Mouse (Mus musculus) heart, postnatal 36 days (tissue): ENCODE data around the gene Phxr2. TPM values are rescaled to one million over a fixed set of nuclear protein-coding genes. Genes with fewer than 3 reads are reported as not detected.
A peak's percentile ranks its signal among the peaks of the same experiment; 100 is the strongest.
"Not testable (repeated sequence)": the region's sequence is repeated elsewhere in the genome, so short reads cannot be mapped to it uniquely, and the experiment has no call there.

Source experiments
- DNase-seq, 2 experiments: peaks; one replicate each; pipeline ENCODE4 v3.0.0; 2021 to 2022
- intact Hi-C: fragments of 180-260 bp; cut with DNase I; formaldehyde crosslinking; loops from one replicate; pipeline ENCODE4 v1.15.1; 2025
- total RNA-seq, 2 experiments: library from RNA; stranded (reverse); gene quantifications; 2 replicates each; pipeline ENCODE4 v1.2.3; 2021

The Phxr2 gene
- total RNA-seq = not detected

DNA sequence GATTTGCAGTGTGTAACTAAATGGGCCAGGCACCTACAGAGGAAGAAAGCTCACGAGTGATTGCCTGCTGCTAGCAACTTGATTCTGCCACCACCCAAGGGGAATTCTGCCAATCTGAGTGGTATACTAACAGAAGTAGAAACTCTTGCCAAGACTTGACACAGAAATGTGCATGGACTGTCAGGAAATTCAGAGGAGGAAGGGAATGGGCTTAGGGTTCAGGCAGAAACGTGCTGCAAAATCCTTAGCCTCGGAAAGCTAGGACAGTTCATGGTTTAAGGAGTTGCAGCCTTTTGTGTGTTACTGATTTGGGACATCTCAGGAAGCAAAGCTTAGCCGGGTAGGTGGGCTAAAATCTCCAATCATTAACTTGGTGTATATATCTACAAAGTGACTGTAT is at the start of gene Phxr2:
TSS of gene Phxr2 (minus strand) at position 101 of the 400 bp plus-strand sequence.
- DNase-seq = no peak
- intact Hi-C loops = no loop called here

DNA sequence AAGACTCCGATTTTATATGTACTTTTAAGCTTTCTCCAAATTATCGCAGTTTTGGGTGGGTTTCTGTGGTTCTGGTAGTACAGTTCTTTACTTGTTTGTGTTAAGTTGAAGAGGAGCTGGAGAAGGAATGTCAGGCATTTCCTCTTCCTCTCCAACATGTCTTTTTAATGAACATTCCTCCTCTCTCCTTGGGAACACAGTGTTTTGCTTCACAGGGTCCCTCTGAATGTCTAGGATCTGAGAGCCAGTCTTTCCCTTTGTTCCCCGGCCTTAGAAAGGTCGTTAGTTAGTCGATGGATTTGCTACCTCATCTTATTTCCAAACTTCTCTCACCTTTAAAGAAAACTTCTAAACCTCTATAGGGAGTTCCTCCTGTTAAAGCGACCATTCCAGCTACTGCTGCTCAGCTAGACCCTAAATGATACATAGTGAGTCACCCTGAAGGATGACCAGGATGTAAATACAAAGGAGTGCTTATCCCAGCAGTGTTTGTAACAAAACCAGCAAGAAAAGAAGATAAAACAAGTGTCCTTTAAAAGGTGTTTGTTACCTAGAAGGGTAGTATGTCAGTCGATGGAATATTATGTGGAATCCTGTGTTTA is 46.9 kb upstream of the Phxr2 start:
- no peak for DNase-seq
- intact Hi-C loops = loop anchor here (5.0 kb wide), 1 partner anchor 159 kb away; no protein-coding TSS in a partner anchor

DNA sequence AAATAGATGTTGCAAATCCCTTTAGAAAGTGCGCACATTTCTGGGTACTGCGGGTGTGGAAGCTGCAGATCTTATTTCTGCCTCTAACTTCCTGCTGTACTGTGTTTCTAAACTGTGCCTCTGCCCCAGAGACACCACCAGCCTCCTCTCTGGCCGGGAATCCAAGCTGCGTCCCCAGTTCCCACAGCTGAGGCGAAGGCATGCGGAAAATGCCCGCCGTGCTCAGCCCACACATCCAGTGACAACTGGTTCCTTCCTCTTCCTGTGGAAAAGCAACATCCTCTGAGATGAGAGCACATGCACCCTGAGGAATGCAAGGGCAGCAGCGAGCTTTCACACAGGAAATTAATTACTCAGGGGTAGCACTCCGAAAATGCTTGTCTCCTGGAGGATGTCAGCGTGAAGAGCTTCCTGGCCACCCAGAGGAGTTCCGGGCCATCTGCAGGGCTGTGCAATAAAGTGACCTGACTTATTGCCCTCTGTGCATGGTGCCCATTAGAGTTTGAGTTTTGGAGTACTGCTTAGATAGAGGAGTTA is 45.9 kb upstream of the Phxr2 start:
- intact Hi-C loops = loop anchor here (5.0 kb wide), 1 partner anchor 160 kb away; no protein-coding TSS in a partner anchor
- DNase-seq = peak; percentile 53 to 59

DNA sequence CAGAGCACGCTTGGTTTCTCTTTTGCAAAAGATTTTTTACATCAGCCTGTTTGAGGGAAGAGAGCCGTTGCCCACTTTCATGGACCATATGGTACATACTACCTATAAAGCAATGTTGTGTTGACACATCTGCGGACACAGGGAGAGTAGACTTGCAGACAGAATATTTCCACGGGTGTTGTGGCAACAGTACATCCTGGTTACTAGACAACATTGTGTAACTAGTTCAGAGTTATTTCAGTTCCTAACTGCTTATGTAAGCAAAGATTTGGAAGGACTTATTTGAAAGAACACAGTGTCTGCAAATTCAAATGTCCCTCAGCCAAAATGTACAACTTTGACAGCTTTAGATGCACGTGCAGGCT is 43.6 kb upstream of the Phxr2 start:
- intact Hi-C loops = loop anchor here (2.0 to 5.0 kb wide), 3 partner anchors 93 to 297 kb away; partner anchors contain the start of gene Dusp6
- peak in 1 of 2 experiments; percentile 39 for DNase-seq

DNA sequence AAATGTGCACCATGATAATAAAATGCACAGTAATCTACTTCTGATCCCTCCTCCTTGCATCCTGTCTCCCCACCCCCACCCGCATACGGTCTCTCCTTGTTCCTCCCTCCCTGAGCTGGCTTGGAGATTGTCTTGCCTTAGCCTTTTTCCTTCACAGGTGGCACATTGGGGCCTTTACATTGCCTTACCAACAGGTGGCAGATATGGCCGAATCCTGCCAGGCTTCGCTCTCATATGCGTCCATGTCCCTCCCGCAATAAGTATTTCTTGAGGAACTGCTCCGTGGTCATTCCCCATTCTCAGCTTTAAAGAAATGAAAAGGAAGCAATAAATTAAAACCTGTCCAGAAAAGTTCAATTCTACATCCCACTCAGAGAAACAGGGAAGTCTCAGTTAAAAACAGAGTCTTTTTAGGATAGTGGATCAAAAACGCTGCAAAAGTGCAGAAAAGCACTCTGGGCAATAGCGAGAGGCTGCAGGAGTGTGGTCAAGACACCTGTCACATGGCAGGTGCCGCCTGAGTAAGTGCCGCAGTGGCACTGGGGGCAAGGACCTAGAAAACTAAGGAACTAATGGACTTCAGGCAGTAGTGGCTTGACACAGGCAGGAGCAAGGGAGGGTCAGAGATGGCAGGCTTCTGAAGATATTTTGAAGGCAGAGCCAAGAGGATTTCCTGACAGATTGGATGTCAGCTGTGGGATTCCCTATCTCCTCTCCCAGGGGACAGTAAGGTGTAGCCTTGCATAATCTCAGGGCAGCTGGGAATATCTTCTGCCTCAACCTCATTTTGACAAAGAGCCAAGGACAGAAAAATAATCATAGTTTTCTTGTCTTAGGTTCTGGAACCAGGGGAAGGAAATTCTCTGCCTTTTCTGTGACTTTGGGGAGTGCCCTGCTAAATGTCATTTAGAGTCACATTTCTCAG is 43.0 kb upstream of the Phxr2 start:
- intact Hi-C loops = loop anchor here (2.0 kb wide), 2 partner anchors 94 to 298 kb away; partner anchors contain the start of gene Dusp6
- DNase-seq = peak; percentile 28 to 72

DNA sequence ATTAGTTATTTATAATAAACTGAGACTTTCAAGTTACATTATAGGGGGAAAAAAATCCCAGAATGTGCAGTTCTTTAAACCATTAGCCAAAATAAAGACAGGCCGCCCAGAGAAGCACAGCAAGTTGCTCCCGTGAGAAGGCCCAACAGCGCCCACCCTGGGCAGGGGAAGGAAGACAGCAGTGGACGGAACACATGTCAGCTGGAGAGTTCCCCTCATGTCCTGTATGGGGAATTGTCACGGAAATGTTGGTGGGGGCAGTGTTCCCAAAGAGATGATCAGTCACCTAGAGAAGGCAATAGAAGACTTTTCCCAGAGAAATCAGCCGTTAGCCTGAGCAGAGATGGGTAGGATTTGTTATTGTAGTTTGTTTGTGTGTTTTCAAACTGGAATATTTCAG is 42.3 kb upstream of the Phxr2 start:
- intact Hi-C loops = loop anchor here (2.0 kb wide), 2 partner anchors 94 to 298 kb away; partner anchors contain the start of gene Dusp6
- DNase-seq = peak; percentile 11 to 32

DNA sequence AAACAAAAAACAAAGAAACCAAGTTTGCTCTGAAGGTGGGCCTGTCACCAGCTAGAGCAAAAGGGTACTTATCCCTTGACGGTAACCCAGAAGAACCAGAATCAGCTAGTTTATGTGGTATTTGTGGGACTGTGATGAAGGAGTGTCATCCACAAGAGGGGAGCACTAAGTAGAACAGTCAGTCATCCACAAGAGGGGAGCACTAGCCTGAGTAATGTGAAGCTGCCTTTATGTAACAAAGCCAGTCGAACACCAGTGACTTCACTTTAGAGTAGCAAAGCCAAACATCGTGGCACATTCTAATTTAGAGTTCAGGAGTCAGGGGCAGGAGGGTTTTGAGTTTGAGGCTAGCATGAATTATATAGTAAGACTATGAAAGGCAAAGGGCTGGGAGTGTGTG is 40.3 kb upstream of the Phxr2 start:
- intact Hi-C loops = no loop called here
- peak in 1 of 2 experiments; percentile 22 for DNase-seq

DNA sequence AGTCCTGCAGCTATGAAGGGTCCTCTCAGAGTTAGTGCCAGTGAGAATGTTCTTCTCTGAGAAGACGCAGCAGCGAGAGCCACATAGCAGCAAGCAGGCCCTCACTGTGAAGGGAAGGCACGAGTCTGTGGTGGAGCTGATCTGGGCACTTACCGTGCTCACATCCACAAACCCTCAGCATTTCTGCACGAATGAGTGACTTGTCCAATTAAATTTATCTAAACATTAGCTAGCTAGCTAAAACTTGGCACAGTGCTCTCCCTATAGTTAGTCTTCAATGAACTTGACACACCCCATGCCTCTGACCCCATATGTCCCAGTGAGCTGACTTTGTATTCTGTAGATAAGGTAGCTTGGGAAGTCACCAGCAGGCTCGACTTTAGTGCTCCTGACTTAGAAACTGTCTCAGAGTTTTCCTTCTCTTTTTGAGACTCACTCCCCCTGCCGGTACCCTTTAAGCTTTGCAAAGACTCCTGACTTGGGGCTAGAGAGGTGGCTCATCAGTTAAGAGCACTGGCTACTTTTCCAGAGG is 39.7 kb upstream of the Phxr2 start:
- intact Hi-C loops = loop anchor here (1.0 to 2.0 kb wide), 3 partner anchors 247 to 411 kb away; no protein-coding TSS in a partner anchor
- DNase-seq = peak in 1 of 2 experiments; percentile 14

DNA sequence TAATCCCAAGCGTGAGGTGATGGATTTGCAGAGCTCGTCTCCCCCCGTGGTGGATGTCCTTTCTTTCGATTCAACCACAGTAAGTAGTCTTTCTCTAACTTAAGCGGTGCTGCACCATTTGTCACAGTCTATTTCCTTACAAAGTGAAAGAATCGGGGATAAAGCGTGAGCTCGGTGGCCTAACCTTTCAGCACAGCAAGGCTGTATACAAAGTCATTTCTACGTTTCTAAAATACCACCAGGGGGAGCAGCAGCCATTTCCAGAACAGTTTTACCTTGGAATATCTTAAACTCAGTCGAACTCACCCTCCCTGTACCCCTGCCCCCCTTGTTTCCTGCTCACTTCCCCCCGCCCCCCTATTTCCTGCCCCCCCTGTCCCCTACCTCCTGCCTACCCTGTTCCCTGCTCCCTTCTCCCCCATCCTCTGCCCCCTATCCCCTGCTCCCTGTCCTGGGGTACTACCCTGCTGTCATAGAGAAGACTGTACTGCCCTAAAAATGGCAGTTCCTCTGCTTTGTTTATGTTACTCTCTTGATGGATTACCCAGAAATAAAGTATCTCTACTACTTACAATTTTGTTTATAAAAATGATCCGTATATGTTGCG is 38.8 kb upstream of the Phxr2 start:
- intact Hi-C loops = loop anchor here (1.0 to 2.0 kb wide), 3 partner anchors 248 to 412 kb away; no protein-coding TSS in a partner anchor
- DNase-seq = peak in 1 of 2 experiments; percentile 23

DNA sequence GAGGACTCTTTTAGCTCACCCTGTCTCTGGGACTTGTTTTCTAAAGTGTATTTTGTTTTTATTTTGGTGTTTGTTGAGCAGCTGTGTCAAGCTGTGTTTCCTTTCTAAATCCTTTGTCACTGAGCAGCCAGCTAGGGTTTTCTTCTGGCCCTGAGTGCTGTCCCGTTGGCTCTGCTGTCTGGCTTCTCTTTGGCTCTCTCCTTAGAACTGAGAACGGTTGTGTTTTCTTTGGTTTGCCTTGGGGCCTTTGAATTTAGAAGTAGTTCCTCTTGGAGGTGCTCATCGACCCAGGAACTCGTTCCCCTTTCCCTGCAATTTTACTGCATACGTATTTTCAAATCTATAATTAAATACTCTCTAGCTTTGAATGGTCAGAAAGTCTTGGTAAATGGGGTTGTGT is 36.9 kb upstream of the Phxr2 start:
- no peak for DNase-seq
- intact Hi-C loops = no loop called here

DNA sequence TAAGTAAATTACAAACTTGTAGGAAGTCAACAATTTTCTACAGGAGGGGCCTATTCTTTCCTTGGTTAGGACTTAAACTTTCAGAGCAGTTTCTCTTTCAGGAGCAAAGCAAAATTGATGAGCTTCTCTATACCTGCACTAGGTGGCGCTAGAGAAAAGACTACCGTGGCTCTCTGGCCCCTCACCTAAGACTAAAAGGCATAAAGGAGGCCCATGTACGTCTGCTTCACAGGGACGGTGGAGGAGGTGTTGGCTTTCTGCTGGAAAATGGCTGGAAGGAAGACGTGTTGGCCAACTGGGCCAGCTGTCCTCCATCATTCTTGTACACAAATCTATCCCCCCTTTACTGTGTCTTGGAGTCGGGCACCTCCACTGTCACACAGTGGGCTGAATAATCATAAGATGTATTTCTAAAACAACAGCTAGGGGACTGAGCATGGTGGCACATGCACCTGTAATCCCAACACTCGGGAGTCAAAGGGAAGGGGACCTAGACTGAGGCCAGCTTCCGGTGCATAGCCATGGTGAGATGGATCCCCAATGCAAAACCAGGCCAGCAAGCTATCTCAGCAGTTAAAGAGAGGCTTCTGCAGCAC is 36.0 kb upstream of the Phxr2 start:
- peak; percentile 31 to 36 for DNase-seq
- intact Hi-C loops = loop anchor here (1.0 kb wide), 1 partner anchor 453 kb away; no protein-coding TSS in a partner anchor

DNA sequence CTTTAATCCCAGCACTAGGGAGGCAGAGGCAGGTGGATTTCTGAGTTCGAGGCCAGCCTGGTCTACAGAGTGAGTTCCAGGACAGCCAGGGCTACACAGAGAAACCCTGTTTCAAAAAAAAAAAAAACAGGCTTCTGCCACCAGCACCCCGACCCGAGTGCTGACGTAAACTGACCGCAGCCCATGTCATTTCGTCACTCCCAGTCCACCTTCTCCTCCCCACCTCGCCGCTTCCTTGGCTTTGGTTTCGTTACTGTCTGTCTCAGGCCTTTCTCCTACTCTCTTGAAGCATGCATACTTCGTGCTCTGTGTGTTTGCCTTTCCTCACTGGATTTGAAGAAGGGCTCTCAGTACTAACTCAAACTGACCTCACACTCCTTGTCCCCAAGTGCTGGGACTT is 31.6 kb upstream of the Phxr2 start:
- DNase-seq, intact Hi-C loops: not testable (repeated sequence)

DNA sequence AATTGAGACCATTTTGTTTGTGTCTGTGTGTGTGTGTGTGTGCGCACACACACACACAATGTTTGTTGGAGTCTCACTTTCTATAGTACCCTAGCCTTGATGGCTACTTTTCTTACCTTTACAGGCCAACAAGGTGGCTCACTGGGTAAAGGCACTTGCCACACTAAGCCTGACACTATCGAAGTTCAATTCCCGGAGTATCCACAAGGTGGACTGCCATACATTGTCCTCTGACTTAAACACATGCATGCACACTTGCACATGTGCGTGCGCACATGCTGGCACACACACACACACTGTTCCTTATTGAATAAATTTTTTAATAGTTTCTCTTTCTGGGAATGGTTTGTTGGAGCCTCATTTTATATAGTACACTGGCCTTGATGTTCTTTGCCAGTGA is 30.7 kb upstream of the Phxr2 start:
- intact Hi-C loops = no loop called here
- no peak for DNase-seq

DNA sequence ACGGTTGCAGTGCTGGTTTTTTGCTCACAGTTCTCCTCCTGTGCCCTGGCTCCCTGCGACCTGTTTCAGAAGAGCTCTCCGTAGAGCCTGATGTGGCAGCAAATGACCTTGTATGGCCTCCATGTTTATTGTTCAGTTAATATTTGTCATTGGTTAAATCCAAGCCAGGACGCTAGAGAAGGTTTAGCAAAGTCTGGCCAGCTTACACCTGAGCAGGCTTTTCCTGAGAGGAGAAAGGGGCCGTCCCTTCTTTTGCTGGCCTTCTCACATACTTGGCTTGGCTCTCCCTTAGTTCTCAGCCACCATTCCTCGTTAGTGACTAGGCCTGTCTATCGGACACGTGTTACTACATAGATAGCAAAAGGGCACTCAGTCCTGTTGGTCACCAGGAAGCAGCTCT is 28.5 kb upstream of the Phxr2 start:
- DNase-seq = no peak
- intact Hi-C loops = no loop called here

DNA sequence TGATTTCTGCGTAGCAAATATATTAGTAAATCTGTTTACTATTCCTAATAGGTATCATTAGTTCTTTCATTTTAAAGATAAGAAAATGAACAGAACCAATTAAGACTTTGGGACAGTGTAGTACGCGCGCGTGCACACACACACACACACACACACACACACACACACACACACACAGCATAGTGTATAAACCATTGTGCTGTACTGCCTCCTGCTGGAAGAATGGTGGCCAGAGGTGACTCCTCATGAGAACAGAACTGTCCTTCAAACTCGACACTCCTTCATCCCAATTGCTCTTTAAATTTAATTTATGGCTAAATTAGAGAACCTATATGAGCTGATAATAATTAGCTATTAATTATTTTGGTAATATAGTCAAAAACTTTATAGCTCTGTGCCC is 25.9 kb upstream of the Phxr2 start:
- intact Hi-C loops = loop anchor here (2.0 kb wide), 1 partner anchor 55 kb away; no protein-coding TSS in a partner anchor

DNA sequence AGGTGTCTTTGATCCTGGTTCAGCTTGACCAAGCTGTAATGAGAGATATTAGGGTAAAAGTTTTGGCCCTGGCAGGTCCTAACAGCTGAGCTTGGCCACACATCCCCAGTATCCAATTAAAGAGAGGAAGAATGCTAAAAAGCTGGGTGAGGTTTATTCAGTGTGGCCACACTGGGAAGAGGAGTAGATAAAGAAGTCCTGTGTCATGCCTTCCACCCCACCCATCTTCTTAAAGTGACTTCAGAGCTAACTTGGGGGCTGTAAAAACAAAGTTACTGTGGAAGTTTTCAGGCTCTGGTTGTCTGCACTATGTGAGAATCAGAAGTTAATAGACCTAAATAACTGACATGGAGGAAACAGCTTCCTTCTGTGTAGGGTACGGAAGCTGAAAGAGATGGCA is 25.5 kb upstream of the Phxr2 start:
- no peak for DNase-seq
- intact Hi-C loops = no loop called here

More for the DNA sequence above, 25.9 kb upstream of the Phxr2 start:
- DNase-seq = no peak

DNA sequence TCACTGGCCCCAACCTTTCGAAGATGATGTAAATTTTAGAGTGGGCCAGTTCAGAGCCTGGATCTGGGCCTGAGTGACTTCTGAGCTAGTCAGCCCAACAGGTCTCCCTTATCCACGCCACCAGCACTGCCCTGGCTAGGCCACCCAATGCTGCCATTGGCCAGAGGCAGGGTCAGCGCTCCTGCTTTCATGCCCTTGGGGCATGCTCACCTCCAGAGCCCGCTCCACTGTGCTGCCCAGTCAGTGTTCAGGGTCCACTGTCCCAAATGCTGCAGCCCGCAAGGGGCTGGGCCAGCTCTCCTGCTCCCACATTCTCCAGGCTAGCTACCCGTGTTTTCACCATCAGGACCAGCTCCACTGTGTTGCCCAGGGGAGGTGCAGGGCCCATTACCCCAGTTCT is 23.9 kb upstream of the Phxr2 start:
- intact Hi-C loops = no loop called here
- no peak for DNase-seq

DNA sequence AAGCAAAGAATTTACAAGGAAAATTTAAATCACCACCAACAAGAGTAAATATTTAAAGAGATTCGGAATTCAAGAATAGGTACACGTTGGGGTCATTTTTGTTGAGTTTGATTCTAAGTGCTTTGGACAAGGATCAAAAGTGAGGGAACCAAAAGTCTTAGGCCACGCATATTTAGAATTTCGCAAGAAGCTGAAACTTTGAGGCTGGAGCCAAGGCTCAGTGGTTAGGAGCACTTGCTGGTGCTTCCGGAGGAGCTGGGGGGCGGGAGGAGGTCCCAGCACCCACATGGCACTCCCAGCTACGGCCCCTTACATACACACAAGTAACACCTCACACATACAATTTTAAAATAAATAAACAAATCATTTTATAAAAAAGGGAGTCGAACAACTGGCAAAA is 20.5 kb upstream of the Phxr2 start:
- DNase-seq = no peak
- intact Hi-C loops = no loop called here

DNA sequence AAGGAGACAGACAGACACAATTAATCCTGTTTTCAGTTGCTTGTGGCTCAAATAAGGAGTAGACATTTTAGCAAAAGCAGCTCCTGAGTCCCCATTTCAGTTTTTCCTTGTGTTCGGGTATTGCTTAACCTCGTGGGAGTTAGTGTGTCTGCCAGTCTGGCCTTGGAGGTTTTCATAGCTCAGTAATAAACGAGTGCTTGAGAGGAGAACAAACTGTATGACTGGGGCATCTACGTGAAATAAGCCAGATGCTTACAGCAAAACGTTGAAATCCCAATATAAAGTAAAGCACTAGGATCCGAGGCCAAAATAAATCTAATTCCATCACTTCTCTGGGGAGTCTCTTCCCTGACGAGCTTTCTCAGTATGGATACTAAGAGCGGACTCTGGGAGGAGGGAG is 19.5 kb upstream of the Phxr2 start:
- intact Hi-C loops = no loop called here
- no peak for DNase-seq

DNA sequence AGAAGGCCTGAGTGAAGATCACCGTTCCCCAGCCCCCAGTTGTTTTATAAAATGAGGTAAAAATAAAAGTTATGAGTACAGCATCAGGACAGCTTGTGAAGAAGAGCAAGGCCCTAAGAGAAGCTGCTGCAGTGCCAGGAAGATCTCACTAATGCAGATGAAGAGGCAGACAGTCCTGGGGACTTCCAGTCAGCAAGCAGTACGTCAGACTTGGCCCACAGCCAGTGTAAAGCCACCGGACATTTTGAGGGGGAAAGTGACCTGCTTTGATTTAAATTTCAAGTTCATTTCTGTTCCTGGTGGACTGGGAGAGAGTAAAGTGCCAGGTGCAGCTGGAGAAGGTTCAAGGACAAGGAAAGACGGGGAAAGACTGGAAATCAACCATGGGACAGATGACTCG is 10.2 kb upstream of the Phxr2 start:
- intact Hi-C loops = no loop called here
- no peak for DNase-seq
